Mouse (Mus musculus): ENCODE measurements around the gene Rps6ka6.

The Rps6ka6 gene

DNA sequence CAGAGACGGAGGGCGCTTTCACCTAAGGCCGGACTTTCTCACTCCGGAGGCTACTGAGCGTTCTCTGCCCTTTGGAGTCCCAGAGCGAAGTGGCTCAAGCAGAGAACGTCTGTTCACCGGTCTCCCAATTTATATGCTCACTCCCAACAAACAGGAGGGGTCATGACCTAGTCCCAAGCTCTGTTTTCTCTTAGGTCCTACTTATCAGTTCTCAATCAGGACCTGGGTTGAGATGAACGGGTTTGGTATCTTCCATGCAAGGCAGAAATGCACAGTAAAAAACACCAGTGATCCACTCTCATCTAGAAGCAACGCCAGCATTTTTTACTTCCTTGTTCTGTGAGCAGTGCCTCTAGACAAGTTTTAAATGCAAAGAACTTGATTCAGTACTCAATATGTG is at the start of gene Rps6ka6:
Gene Rps6ka6 (minus strand): TSS at position 101 of the 400 bp plus-strand sequence.
- in situ Hi-C loops (cut with MboI; ENCODE audit: low pct_unique_long_range_greater_than_20kb in 1 of 2, low sequenced_read_pairs in 2 of 2, unreplicated experiment in 1 of 2): no loop called here

- in situ Hi-C loops (cut with MboI; ENCODE audit: low pct_unique_long_range_greater_than_20kb in 1 of 2, low sequenced_read_pairs in 2 of 2, unreplicated experiment in 1 of 2): no loop called here
These were observed 39.3 kb upstream of the Rps6ka6 start for GRCm38 (mm10) chrX:111577044-111577443.

GRCm38 (mm10) chrX:111518206-111518605 is 19.6 kb downstream of the Rps6ka6 start:
- in situ Hi-C loops (cut with MboI; ENCODE audit: low pct_unique_long_range_greater_than_20kb in 1 of 2, low sequenced_read_pairs in 2 of 2, unreplicated experiment in 1 of 2): no loop called here

- in situ Hi-C loops (cut with MboI; ENCODE audit: low pct_unique_long_range_greater_than_20kb in 1 of 2, low sequenced_read_pairs in 2 of 2, unreplicated experiment in 1 of 2): no loop called here
These were observed 74.1 kb downstream of the Rps6ka6 start for GRCm38 (mm10) chrX:111463565-111464093.

- in situ Hi-C loops (cut with MboI; ENCODE audit: low pct_unique_long_range_greater_than_20kb in 1 of 2, low sequenced_read_pairs in 2 of 2, unreplicated experiment in 1 of 2): no loop called here
These were observed 74.8 kb downstream of the Rps6ka6 start for GRCm38 (mm10) chrX:111462833-111463564.

DNA sequence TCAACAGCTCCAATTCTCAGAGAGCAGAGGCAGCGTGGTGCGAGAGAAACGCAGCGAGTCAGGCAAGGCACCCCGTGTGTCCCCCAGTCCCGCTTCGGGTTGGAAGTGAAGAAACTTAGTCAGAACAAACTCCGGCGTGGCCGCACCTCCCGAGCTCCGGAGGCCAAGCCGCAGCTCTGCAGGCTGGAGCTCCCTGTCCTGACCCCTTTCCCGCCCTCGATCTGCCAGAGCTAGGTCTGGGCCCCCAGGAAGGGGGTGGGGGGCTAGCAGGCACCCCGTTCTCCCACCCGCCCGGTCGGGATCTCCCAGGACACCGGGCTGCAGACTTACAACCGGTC is 75.3 kb downstream of the Rps6ka6 start:
- in situ Hi-C loops (cut with MboI; ENCODE audit: low pct_unique_long_range_greater_than_20kb in 1 of 2, low sequenced_read_pairs in 2 of 2, unreplicated experiment in 1 of 2): no loop called here

- in situ Hi-C loops (cut with MboI; ENCODE audit: low pct_unique_long_range_greater_than_20kb in 1 of 2, low sequenced_read_pairs in 2 of 2, unreplicated experiment in 1 of 2): no loop called here
These were observed 75.7 kb downstream of the Rps6ka6 start for GRCm38 (mm10) chrX:111462092-111462491.

DNA sequence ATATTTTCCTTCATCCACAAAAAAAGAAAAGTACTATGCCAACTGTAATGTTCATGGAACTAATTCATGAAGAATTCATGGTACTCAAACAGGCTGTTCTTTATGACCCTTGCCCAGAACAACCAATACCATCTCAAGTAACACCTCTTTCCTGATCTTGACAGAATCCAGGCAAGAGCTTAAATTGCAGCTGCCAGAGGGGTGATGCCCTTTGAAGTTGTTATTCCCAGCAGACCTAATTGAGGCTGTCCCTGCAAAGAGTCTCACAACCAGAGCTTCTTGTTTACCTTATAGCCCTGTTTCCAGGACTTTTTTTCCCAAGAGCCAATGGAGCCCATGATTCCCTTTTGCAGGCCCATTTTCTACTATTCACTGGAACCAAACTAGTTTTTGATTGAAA is 77.6 kb downstream of the Rps6ka6 start:
- in situ Hi-C loops (cut with MboI; ENCODE audit: low pct_unique_long_range_greater_than_20kb in 1 of 2, low sequenced_read_pairs in 2 of 2, unreplicated experiment in 1 of 2): no loop called here

- in situ Hi-C loops (cut with MboI; ENCODE audit: low pct_unique_long_range_greater_than_20kb in 1 of 2, low sequenced_read_pairs in 2 of 2, unreplicated experiment in 1 of 2): no loop called here
These were observed 101.2 kb downstream of the Rps6ka6 start for GRCm38 (mm10) chrX:111436571-111436970.

- in situ Hi-C loops (cut with MboI; ENCODE audit: low pct_unique_long_range_greater_than_20kb in 1 of 2, low sequenced_read_pairs in 2 of 2, unreplicated experiment in 1 of 2): no loop called here
These were observed 123.0 kb downstream of the Rps6ka6 start for GRCm38 (mm10) chrX:111414775-111415174.

- in situ Hi-C loops (cut with MboI; ENCODE audit: low pct_unique_long_range_greater_than_20kb in 1 of 2, low sequenced_read_pairs in 2 of 2, unreplicated experiment in 1 of 2): no loop called here
These were observed 132.9 kb downstream of the Rps6ka6 start for GRCm38 (mm10) chrX:111404816-111405215.

DNA sequence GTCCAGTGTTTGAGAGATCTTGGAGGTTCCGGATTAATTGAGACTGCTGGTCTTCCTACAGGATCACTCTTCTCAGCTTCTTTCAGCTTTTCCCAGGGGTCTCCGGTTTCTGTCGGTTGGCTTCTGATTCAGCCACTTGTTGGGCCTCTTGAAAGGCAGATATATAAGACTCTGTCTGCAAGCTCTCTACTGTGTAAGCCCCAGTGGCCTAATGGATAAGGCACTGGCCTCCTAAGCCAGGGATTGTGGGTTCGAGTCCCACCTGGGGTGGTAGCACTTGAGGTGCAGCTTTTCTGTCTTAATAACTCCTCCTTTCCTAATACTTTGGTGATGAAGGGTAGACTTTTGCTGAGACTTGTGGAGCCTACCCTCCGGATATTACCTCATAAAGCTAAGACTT is 160.7 kb downstream of the Rps6ka6 start:
- in situ Hi-C loops (cut with MboI; ENCODE audit: low pct_unique_long_range_greater_than_20kb in 1 of 2, low sequenced_read_pairs in 2 of 2, unreplicated experiment in 1 of 2): no loop called here

DNA sequence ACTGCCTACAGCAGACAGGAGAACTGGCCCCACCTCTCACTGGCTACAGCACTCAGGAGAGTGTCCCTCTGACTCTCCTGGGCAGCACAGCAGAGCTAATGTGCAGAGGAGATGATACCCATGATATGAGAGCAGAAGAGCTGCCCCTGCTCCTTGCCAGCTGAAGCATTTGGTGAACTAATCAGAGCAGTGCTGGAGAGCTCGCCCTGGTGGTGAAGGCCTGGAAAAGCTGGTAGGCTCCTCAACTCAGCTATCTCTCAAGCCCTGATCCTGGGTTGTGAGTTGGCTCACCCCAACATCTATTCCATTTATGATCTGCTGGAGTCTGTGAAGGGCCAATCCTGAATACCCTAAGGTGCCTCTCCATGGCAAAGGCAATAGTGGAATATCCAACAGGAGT is 163.6 kb downstream of the Rps6ka6 start:
- in situ Hi-C loops (cut with MboI; ENCODE audit: low pct_unique_long_range_greater_than_20kb in 1 of 2, low sequenced_read_pairs in 2 of 2, unreplicated experiment in 1 of 2): no loop called here

Data from mouse embryonic stem cell (cell line).